Mouse (Mus musculus): ENCODE results near the gene Actl10. TPM values are rescaled to one million over a fixed set of nuclear protein-coding genes. Genes with fewer than 3 reads are reported as not detected.

Gene Actl10
- total and polyA plus RNA-seq, 2 experiments from 2014 or later = 0.13 to 0.48 TPM

GRCm38 (mm10) chr2:154549127-154549885, 2.3 kb upstream of the Actl10 start:
- Histone ChIP-seq H3K4me1 (ENCODE audit: insufficient read depth) (peaks cover 16% of the 10 kb centered on the region; the same call in 1 of the 2 replicates), H3K4me3 (ENCODE audit: low read depth, low read length) (peak overlapping the region; percentile 35), H3K9me3 (ENCODE audit: low read length) (no peaks in the 10 kb centered on the region), H3K4me2 (ENCODE audit: low read depth) (peak overlapping the region; percentile 84), H3K27me3 (ENCODE audit: insufficient read depth, low read length) (no peaks in the 10 kb centered on the region), H3K27ac (ENCODE audit: low read depth, low read length) (0 out of 2 replicates have a peak overlapping the region, but pooled peaks have one; percentile 15), H3K36me3 (ENCODE audit: insufficient read depth) (no peaks in the 10 kb centered on the region), H3K9ac (peak overlapping the region; percentile 51)
- peak; percentile 61 for ATAC-seq
- 8% methylated on average over 48 of the region's 48 CpGs for WGBS
- TF ChIP-seq CTCF (IDR thresholded peaks at IDR 0.05; ENCODE audit: low read depth) = no peak
- peak; percentile 78 for DNase-seq

GRCm38 (mm10) chr2:154549886-154550189, 1.7 kb upstream of the Actl10 start:
- Histone ChIP-seq H3K4me3 (ENCODE audit: low read depth, low read length) (peak overlapping the region; percentile 35), H3K27ac (ENCODE audit: low read depth, low read length) (no peak overlapping the region), H3K9ac (peak overlapping the region; percentile 51), H3K36me3 (ENCODE audit: insufficient read depth) (no peaks in the 10 kb centered on the region), H3K4me2 (ENCODE audit: low read depth) (peak overlapping the region; percentile 84), H3K4me1 (ENCODE audit: insufficient read depth) (peaks cover 16% of the 10 kb centered on the region; the same call in 1 of the 2 replicates), H3K9me3 (ENCODE audit: low read length) (no peaks in the 10 kb centered on the region), H3K27me3 (ENCODE audit: insufficient read depth, low read length) (no peaks in the 10 kb centered on the region)
- no peak for DNase-seq
- WGBS = 15% methylated on average over 20 of the region's 20 CpGs
- no peak for ATAC-seq
- peak; percentile 46 for TF ChIP-seq CTCF (IDR thresholded peaks at IDR 0.05; ENCODE audit: low read depth)

DNA sequence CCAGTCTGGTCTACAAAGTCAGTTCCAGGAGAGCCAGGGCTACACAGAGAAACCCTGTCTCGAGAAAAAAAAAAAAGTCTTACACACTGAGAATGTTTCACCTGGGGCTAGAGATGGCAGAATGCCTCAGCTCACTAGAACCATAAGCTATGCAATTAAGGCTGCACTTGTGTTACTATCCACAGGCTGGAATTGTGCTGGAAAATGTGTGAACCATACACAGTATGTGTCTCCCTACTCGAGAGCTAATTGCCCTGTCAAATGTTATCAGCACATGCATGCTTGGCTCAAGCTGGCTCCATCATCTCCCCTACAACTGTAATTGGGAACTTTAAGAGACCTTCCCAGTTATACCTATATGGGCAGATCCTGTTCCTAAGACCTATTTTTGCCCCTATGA, 639 bp upstream of the Actl10 start:
- H3K9me3 ChIP-seq (ENCODE audit: low read length) = no peaks in the 10 kb centered on the region
- H3K9ac ChIP-seq = no peak overlapping the region
- no peak for TF ChIP-seq CTCF (IDR thresholded peaks at IDR 0.05; ENCODE audit: low read depth)
- no peak for ATAC-seq
- WGBS = 69% methylated on average over 2 of the region's 2 CpGs
- no peaks in the 10 kb centered on the region for H3K27me3 ChIP-seq (ENCODE audit: insufficient read depth, low read length)
- no peak for DNase-seq
- no peak overlapping the region for H3K4me3 ChIP-seq (ENCODE audit: low read depth, low read length)
- H3K4me2 ChIP-seq (ENCODE audit: low read depth) = no peak overlapping the region
- H3K27ac ChIP-seq (ENCODE audit: low read depth, low read length) = no peak overlapping the region
- no peaks in the 10 kb centered on the region for H3K36me3 ChIP-seq (ENCODE audit: insufficient read depth)
- H3K4me1 ChIP-seq (ENCODE audit: insufficient read depth) = peaks cover 16% of the 10 kb centered on the region; the same call in 1 of the 2 replicates

GRCm38 (mm10) chr2:154551927-154552326, 351 bp downstream of the Actl10 start:
- H3K4me2 ChIP-seq (ENCODE audit: low read depth) = peak overlapping the region; percentile 43
- 39% methylated on average over 21 of the region's 21 CpGs for WGBS
- no peak overlapping the region; the same call in 1 of the 2 replicates for H3K9ac ChIP-seq
- 0 out of 2 replicates have a peak overlapping the region, but pooled peaks have one; percentile 15 for H3K27ac ChIP-seq (ENCODE audit: low read depth, low read length)
- H3K4me1 ChIP-seq (ENCODE audit: insufficient read depth) = peaks cover 16% of the 10 kb centered on the region
- no peaks in the 10 kb centered on the region for H3K27me3 ChIP-seq (ENCODE audit: insufficient read depth, low read length)
- DNase-seq (no peak), ATAC-seq (no peak; the same call in 1 of the 2 replicates)
- H3K36me3 ChIP-seq (ENCODE audit: insufficient read depth) = no peaks in the 10 kb centered on the region
- H3K9me3 ChIP-seq (ENCODE audit: low read length) = no peaks in the 10 kb centered on the region
- H3K4me3 ChIP-seq (ENCODE audit: low read depth, low read length) = no peak overlapping the region
- no peak for TF ChIP-seq CTCF (IDR thresholded peaks at IDR 0.05; ENCODE audit: low read depth)

GRCm38 (mm10) chr2:154552424-154552907, 890 bp downstream of the Actl10 start:
- Histone ChIP-seq H3K36me3 (ENCODE audit: insufficient read depth) (no peaks in the 10 kb centered on the region), H3K9me3 (ENCODE audit: low read length) (no peaks in the 10 kb centered on the region), H3K9ac (no peak overlapping the region; the same call in 1 of the 2 replicates), H3K27me3 (ENCODE audit: insufficient read depth, low read length) (no peaks in the 10 kb centered on the region), H3K27ac (ENCODE audit: low read depth, low read length) (no peak overlapping the region), H3K4me2 (ENCODE audit: low read depth) (peak overlapping the region; percentile 43), H3K4me3 (ENCODE audit: low read depth, low read length) (0 out of 2 replicates have a peak overlapping the region, but pooled peaks have one; percentile 5), H3K4me1 (ENCODE audit: insufficient read depth) (peaks cover 21% of the 10 kb centered on the region)
- peak; percentile 75 for TF ChIP-seq CTCF (IDR thresholded peaks at IDR 0.05; ENCODE audit: low read depth)
- DNase-seq = peak; percentile 80
- ATAC-seq = peak; percentile 80
- 11% methylated on average over 27 of the region's 27 CpGs for WGBS

DNA sequence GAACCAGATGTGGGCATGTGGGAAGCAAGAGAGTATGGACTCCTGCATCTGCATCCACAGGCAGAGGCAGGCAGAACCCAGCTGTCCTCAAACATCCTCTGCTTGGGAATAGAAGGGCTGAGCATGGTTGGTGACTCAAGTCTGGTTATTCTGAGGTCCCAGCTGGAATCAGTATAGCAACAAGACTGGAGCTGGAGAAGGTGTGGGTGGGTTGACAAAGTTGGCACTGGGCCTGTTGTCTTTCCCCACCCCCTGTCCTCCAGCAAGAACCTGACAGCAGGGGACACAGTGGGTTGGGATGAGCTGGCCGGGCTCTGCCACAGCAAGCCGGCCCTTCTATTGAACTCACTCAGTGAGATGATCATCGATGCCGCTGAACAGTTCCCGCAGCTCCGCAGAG, 3.7 kb downstream of the Actl10 start:
- no peak overlapping the region for H3K27ac ChIP-seq (ENCODE audit: low read depth, low read length)

GRCm38 (mm10) chr2:154557184-154557832, 5.7 kb downstream of the Actl10 start:
- TF ChIP-seq CTCF (IDR thresholded peaks at IDR 0.05; ENCODE audit: low read depth) = no peak
- DNase-seq (no peak), ATAC-seq (no peak)
- peaks cover 15% of the 10 kb centered on the region for H3K4me1 ChIP-seq (ENCODE audit: insufficient read depth)
- H3K27me3 ChIP-seq (ENCODE audit: insufficient read depth, low read length) = no peaks in the 10 kb centered on the region
- H3K9ac ChIP-seq = no peak overlapping the region
- H3K4me3 ChIP-seq (ENCODE audit: low read depth, low read length) = no peak overlapping the region
- no peaks in the 10 kb centered on the region for H3K36me3 ChIP-seq (ENCODE audit: insufficient read depth)
- no peak overlapping the region for H3K27ac ChIP-seq (ENCODE audit: low read depth, low read length)
- no peaks in the 10 kb centered on the region for H3K9me3 ChIP-seq (ENCODE audit: low read length)
- peak overlapping the region; percentile 73 for H3K4me2 ChIP-seq (ENCODE audit: low read depth)
- WGBS = 51% methylated on average over 5 of the region's 5 CpGs

More for the DNA sequence above, 3.7 kb downstream of the Actl10 start:
- Histone ChIP-seq H3K4me1 (ENCODE audit: insufficient read depth) (peaks cover 19% of the 10 kb centered on the region), H3K4me2 (ENCODE audit: low read depth) (no peak overlapping the region), H3K9me3 (ENCODE audit: low read length) (no peaks in the 10 kb centered on the region), H3K27me3 (ENCODE audit: insufficient read depth, low read length) (no peaks in the 10 kb centered on the region), H3K36me3 (ENCODE audit: insufficient read depth) (no peaks in the 10 kb centered on the region), H3K9ac (no peak overlapping the region), H3K4me3 (ENCODE audit: low read depth, low read length) (no peak overlapping the region)
- WGBS = 73% methylated on average over 6 of the region's 6 CpGs
- DNase-seq (no peak), ATAC-seq (no peak)
- TF ChIP-seq CTCF (IDR thresholded peaks at IDR 0.05; ENCODE audit: low read depth) = no peak
